Mouse (Mus musculus): ENCODE data around the gene Gpd1l. TPM values are rescaled to one million over a fixed set of nuclear protein-coding genes. Genes with fewer than 3 reads are reported as not detected.
"Not testable (repeated sequence)": the region's sequence is repeated elsewhere in the genome, so short reads cannot be mapped to it uniquely, and the experiment has no call there.

Gene Gpd1l
- polyA plus RNA-seq (2014; fragmentation: Nextera tagmentation; extraction: Ambion mirVana): 11.7 TPM in 2 replicates

- peak within 1 kb of the TSS; percentile 53 for H3K9ac ChIP-seq (replicated peaks; ENCODE audit: low read depth, low read length)
- H3K4me1 ChIP-seq (ENCODE audit: control insufficient read depth, insufficient read depth, low read length): no peaks in the 10 kb centered on the region
- H3K36me3 ChIP-seq (ENCODE audit: control insufficient read depth, insufficient read depth, low read length): no peaks in the 10 kb centered on the region
- peak; percentile 98 for ATAC-seq (ENCODE audit: insufficient number of reproducible peaks, insufficient read depth, low FRiP score, low read depth)
- peak within 1 kb of the TSS; percentile 76 for H3K4me3 ChIP-seq (ENCODE audit: low read depth, low read length)
- H3K9me3 ChIP-seq (ENCODE audit: control insufficient read depth, low read depth, low read length): no peaks in the 10 kb centered on the region
- H3K27me3 ChIP-seq (ENCODE audit: control insufficient read depth, insufficient read depth, low read length): no peaks in the 10 kb centered on the region
- WGBS: under 1% methylated on average over 30 of the region's 30 CpGs
- H3K27ac ChIP-seq (ENCODE audit: low read length): peak within 1 kb of the TSS; percentile 72; the same call in 1 of the 2 replicates
- H3K4me2 ChIP-seq (replicated peaks; ENCODE audit: low read depth, low read length): peak within 1 kb of the TSS; percentile 95
These were observed at the start of gene Gpd1l for GRCm38 (mm10) chr9:114933723-114934171. TSS of gene Gpd1l (minus strand) at chr9:114933987.

- Histone ChIP-seq H3K36me3 (ENCODE audit: control insufficient read depth, insufficient read depth, low read length) (no peaks in the 10 kb centered on the region), H3K9ac (replicated peaks; ENCODE audit: low read depth, low read length) (no peak within 1 kb of the TSS), H3K4me1 (ENCODE audit: control insufficient read depth, insufficient read depth, low read length) (peaks cover 7% of the 10 kb centered on the region; the same call in 1 of the 2 replicates), H3K27me3 (ENCODE audit: control insufficient read depth, insufficient read depth, low read length) (no peaks in the 10 kb centered on the region), H3K4me2 (replicated peaks; ENCODE audit: low read depth, low read length) (no peak within 1 kb of the TSS), H3K4me3 (ENCODE audit: low read depth, low read length) (no peak within 1 kb of the TSS), H3K27ac (ENCODE audit: low read length) (no peak within 1 kb of the TSS), H3K9me3 (ENCODE audit: control insufficient read depth, low read depth, low read length) (no peaks in the 10 kb centered on the region)
- ATAC-seq (ENCODE audit: insufficient number of reproducible peaks, insufficient read depth, low FRiP score, low read depth): no peak
- 92% methylated on average over 16 of the region's 16 CpGs for WGBS
These were observed 49.0 kb upstream of the Gpd1l start, which contains the start of gene Rps27rt for GRCm38 (mm10) chr9:114982689-114983360. TSS of gene Rps27rt (minus strand) at chr9:114982739.

GRCm38 (mm10) chr9:114979969-114980368 is 46.2 kb upstream of the Gpd1l start:
- H3K9me3 ChIP-seq (ENCODE audit: control insufficient read depth, low read depth, low read length): no peaks in the 10 kb centered on the region
- H3K9ac ChIP-seq (replicated peaks; ENCODE audit: low read depth, low read length): no peak overlapping the region
- H3K4me3 ChIP-seq (ENCODE audit: low read depth, low read length): no peak overlapping the region
- no peak overlapping the region for H3K4me2 ChIP-seq (replicated peaks; ENCODE audit: low read depth, low read length)
- H3K4me1 ChIP-seq (ENCODE audit: control insufficient read depth, insufficient read depth, low read length): peaks cover 7% of the 10 kb centered on the region; the same call in 1 of the 2 replicates
- H3K27ac ChIP-seq (ENCODE audit: low read length): no peak overlapping the region
- 50% methylated on average over 6 of the region's 6 CpGs for WGBS
- ATAC-seq (ENCODE audit: insufficient number of reproducible peaks, insufficient read depth, low FRiP score, low read depth): no peak
- H3K27me3 ChIP-seq (ENCODE audit: control insufficient read depth, insufficient read depth, low read length): no peaks in the 10 kb centered on the region
- H3K36me3 ChIP-seq (ENCODE audit: control insufficient read depth, insufficient read depth, low read length): no peaks in the 10 kb centered on the region

DNA sequence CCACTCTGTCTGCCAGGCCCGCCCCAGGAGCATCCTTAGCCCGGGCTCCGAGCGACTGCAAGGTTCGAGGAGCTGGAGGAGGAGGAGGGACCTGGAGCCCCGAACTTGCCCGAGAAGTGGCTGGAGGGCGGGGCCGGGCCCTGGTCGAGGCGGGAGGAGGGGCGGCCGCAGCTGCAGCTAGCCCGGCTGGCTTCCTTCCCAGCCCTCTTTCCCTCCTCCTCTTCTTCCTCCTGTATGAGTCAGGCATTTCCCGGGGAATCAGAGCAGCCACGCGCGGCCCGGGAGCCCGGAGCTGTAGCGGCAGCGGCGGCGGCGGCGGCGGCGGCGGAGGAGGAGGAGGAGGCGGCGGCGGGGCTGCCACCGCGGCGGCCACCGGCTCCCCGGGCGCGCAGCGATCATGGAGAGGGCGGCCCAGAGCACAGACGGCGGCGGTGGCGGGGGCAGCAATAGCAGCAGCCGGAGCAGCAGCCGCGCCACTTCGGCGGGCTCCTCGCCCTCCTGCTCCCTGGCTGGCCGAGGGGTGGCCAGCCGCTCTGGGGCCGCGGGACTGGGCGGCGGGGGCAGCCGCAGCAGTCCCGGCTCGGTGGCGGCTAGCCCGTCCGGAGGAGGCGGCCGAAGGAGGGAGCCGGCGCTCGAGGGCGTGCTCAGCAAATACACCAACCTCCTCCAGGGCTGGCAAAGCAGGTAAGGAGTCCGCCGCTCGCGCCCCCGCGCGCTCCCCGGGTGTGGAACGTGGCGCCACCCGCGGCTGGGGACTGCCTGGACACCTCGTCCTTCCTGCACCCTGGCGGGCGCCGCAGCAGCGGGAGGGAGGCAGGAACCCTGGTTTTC is 44.7 kb upstream of the Gpd1l start, which contains the start of gene Osbpl10:
Gene Osbpl10 (plus strand): TSS at position 289 of the 831 bp plus-strand sequence.
- ATAC-seq (ENCODE audit: insufficient number of reproducible peaks, insufficient read depth, low FRiP score, low read depth): peak; percentile 87
- no peaks in the 10 kb centered on the region for H3K36me3 ChIP-seq (ENCODE audit: control insufficient read depth, insufficient read depth, low read length)
- under 1% methylated on average over 63 of the region's 86 CpGs for WGBS

GRCm38 (mm10) chr9:114977461-114978280 is 43.9 kb upstream of the Gpd1l start:
- H3K27me3 ChIP-seq (ENCODE audit: control insufficient read depth, insufficient read depth, low read length): no peaks in the 10 kb centered on the region
- 9% methylated on average over 31 of the region's 31 CpGs for WGBS
- peak overlapping the region; percentile 71 for H3K9ac ChIP-seq (replicated peaks; ENCODE audit: low read depth, low read length)

More for the DNA sequence above, 44.7 kb upstream of the Gpd1l start, which contains the start of gene Osbpl10:
- peaks cover 7% of the 10 kb centered on the region; the same call in 1 of the 2 replicates for H3K4me1 ChIP-seq (ENCODE audit: control insufficient read depth, insufficient read depth, low read length)
- H3K4me3 ChIP-seq (ENCODE audit: low read depth, low read length): peak within 1 kb of the TSS; percentile 76
- peak within 1 kb of the TSS; percentile 66 for H3K27ac ChIP-seq (ENCODE audit: low read length)
- no peaks in the 10 kb centered on the region for H3K27me3 ChIP-seq (ENCODE audit: control insufficient read depth, insufficient read depth, low read length)
- H3K4me2 ChIP-seq (replicated peaks; ENCODE audit: low read depth, low read length): peak within 1 kb of the TSS; percentile 86
- H3K9me3 ChIP-seq (ENCODE audit: control insufficient read depth, low read depth, low read length): no peaks in the 10 kb centered on the region
- peak within 1 kb of the TSS; percentile 71 for H3K9ac ChIP-seq (replicated peaks; ENCODE audit: low read depth, low read length)

GRCm38 (mm10) chr9:114966286-114966685 is 32.5 kb upstream of the Gpd1l start:
- H3K9ac ChIP-seq (replicated peaks; ENCODE audit: low read depth, low read length); ATAC-seq (ENCODE audit: insufficient number of reproducible peaks, insufficient read depth, low FRiP score, low read depth); H3K4me3 ChIP-seq (ENCODE audit: low read depth, low read length); H3K27ac ChIP-seq (ENCODE audit: low read length); H3K4me2 ChIP-seq (replicated peaks; ENCODE audit: low read depth, low read length); H3K9me3 ChIP-seq (ENCODE audit: control insufficient read depth, low read depth, low read length); H3K36me3 ChIP-seq (ENCODE audit: control insufficient read depth, insufficient read depth, low read length); H3K4me1 ChIP-seq (ENCODE audit: control insufficient read depth, insufficient read depth, low read length); H3K27me3 ChIP-seq (ENCODE audit: control insufficient read depth, insufficient read depth, low read length): not testable (repeated sequence)
- WGBS: 80% methylated on average over 7 of the region's 7 CpGs

More at GRCm38 (mm10) chr9:114977461-114978280, 43.9 kb upstream of the Gpd1l start:
- ATAC-seq (ENCODE audit: insufficient number of reproducible peaks, insufficient read depth, low FRiP score, low read depth): peak; percentile 71
- H3K36me3 ChIP-seq (ENCODE audit: control insufficient read depth, insufficient read depth, low read length): no peaks in the 10 kb centered on the region
- H3K4me2 ChIP-seq (replicated peaks; ENCODE audit: low read depth, low read length): peak overlapping the region; percentile 86
- peak overlapping the region; percentile 76 for H3K4me3 ChIP-seq (ENCODE audit: low read depth, low read length)
- peaks cover 7% of the 10 kb centered on the region; the same call in 1 of the 2 replicates for H3K4me1 ChIP-seq (ENCODE audit: control insufficient read depth, insufficient read depth, low read length)
- no peak overlapping the region for H3K27ac ChIP-seq (ENCODE audit: low read length)
- H3K9me3 ChIP-seq (ENCODE audit: control insufficient read depth, low read depth, low read length): no peaks in the 10 kb centered on the region

DNA sequence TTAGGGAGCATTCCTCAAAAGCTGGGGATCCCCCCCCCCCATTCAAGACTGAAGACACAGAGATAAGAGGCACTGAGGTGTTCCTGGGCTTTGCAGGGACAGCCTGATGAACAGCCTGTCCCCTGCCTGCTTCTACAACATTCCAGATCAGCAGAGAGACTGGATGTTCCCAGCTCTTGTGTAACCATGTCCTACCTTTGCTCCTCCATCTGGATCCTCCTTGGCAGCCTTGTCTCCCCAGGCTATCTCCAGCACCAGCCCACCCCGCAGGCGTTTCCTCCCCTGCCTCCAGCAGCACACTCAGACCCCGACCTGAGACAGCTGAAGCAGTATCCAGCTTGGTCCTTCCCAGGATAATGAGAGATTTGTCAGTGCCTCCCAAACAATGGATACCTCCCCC is 30.3 kb upstream of the Gpd1l start:
- 57% methylated on average over 3 of the region's 3 CpGs for WGBS
- H3K27ac ChIP-seq (ENCODE audit: low read length): no peak overlapping the region
- no peak overlapping the region for H3K4me3 ChIP-seq (ENCODE audit: low read depth, low read length)
- no peak for ATAC-seq (ENCODE audit: insufficient number of reproducible peaks, insufficient read depth, low FRiP score, low read depth)
- H3K9me3 ChIP-seq (ENCODE audit: control insufficient read depth, low read depth, low read length): no peaks in the 10 kb centered on the region
- H3K36me3 ChIP-seq (ENCODE audit: control insufficient read depth, insufficient read depth, low read length): no peaks in the 10 kb centered on the region
- no peak overlapping the region for H3K4me2 ChIP-seq (replicated peaks; ENCODE audit: low read depth, low read length)
- H3K9ac ChIP-seq (replicated peaks; ENCODE audit: low read depth, low read length): no peak overlapping the region
- no peaks in the 10 kb centered on the region for H3K4me1 ChIP-seq (ENCODE audit: control insufficient read depth, insufficient read depth, low read length)
- no peaks in the 10 kb centered on the region for H3K27me3 ChIP-seq (ENCODE audit: control insufficient read depth, insufficient read depth, low read length)

DNA sequence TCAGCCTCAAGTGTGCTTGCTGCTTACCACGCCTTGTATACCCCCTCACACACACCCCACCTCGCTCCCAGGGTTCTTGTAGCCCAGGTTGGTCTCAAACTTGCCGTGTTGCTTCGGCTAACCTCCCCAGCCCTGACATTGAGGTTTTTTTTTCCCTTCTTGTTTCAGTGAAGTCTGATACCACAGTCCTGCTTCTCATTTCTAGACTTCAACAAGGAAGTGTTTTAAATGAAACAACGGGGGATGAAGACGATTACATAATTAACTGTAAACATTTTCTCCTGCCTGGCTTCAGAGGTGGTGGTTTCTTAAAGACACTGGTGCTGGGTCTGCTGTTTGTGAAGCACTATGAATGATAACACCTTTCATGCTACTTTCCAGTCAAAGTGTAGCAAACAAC is 27.1 kb upstream of the Gpd1l start:
- ATAC-seq (ENCODE audit: insufficient number of reproducible peaks, insufficient read depth, low FRiP score, low read depth): no peak
- Histone ChIP-seq H3K9ac (replicated peaks; ENCODE audit: low read depth, low read length) (no peak overlapping the region), H3K4me2 (replicated peaks; ENCODE audit: low read depth, low read length) (no peak overlapping the region), H3K27ac (ENCODE audit: low read length) (no peak overlapping the region; the same call in 1 of the 2 replicates), H3K27me3 (ENCODE audit: control insufficient read depth, insufficient read depth, low read length) (no peaks in the 10 kb centered on the region), H3K4me1 (ENCODE audit: control insufficient read depth, insufficient read depth, low read length) (no peaks in the 10 kb centered on the region), H3K4me3 (ENCODE audit: low read depth, low read length) (no peak overlapping the region), H3K9me3 (ENCODE audit: control insufficient read depth, low read depth, low read length) (no peaks in the 10 kb centered on the region), H3K36me3 (ENCODE audit: control insufficient read depth, insufficient read depth, low read length) (no peaks in the 10 kb centered on the region)
- WGBS: 75% methylated on average over 6 of the region's 6 CpGs
